Mouse (Mus musculus) spleen, embryonic (tissue): ENCODE measurements around the gene Oxnad1.

Experiments used
- CTCF ChIA-PET: fragments of 350-600 bp; sonication (Branson Sonifier 250); formaldehyde crosslinking; loops from one replicate; lab custom pipeline; 2022; lab: Charles Lee

Gene Oxnad1

GRCm38 (mm10) chr14:32140359-32140965 lies 55.3 kb downstream of the Oxnad1 start:
- CTCF ChIA-PET = no interaction called here

GRCm38 (mm10) chr14:32141723-32142122 lies 56.5 kb downstream of the Oxnad1 start, which contains the start of gene Msmb:
Gene Msmb (plus strand): TSS chr14:32142023.
- CTCF ChIA-PET = no interaction called here

GRCm38 (mm10) chr14:32144734-32145133 lies 59.6 kb downstream of the Oxnad1 start:
- CTCF ChIA-PET = no interaction called here

- CTCF ChIA-PET = no interaction called here
These were observed 60.2 kb downstream of the Oxnad1 start for GRCm38 (mm10) chr14:32145401-32145800.

GRCm38 (mm10) chr14:32145809-32146511 lies 60.8 kb downstream of the Oxnad1 start:
- CTCF ChIA-PET = no interaction called here

GRCm38 (mm10) chr14:32146578-32146977 lies 61.4 kb downstream of the Oxnad1 start:
- CTCF ChIA-PET = no interaction called here

GRCm38 (mm10) chr14:32150872-32151271 lies 65.7 kb downstream of the Oxnad1 start:
- CTCF ChIA-PET = no interaction called here

GRCm38 (mm10) chr14:32152243-32152965 lies 67.2 kb downstream of the Oxnad1 start:
- CTCF ChIA-PET = interaction anchor here (1.2 kb wide), 1 partner anchor 14 kb away, joined by 3 read pairs; no protein-coding TSS in a partner anchor
